Mouse (Mus musculus) heart, postnatal 14 days (tissue): Measurements from ENCODE around the gene Slc15a4. TPM values are rescaled to one million over a fixed set of nuclear protein-coding genes. Genes with fewer than 3 reads are reported as not detected.

ENCODE experiments used
- DNase-seq, 2 experiments: peaks; one replicate each; pipeline ENCODE4 v3.0.0; 2021 to 2022
- intact Hi-C: fragments of 180-260 bp; cut with DNase I; formaldehyde crosslinking; loops from one replicate; pipeline ENCODE4 v1.15.1; 2025
- long read RNA-seq, 2 experiments: library from polyadenylated mRNA; stranded (forward); transcript quantifications; one replicate each; pipeline ENCODE4 v2.0.0; 2021
- total RNA-seq, 2 experiments: library from RNA; stranded (reverse); gene quantifications; 2 replicates each; pipeline ENCODE4 v1.2.3; 2021

Gene Slc15a4
- total RNA-seq, result 10 to 100 TPM; 11.1 to 15.5 TPM
- long read RNA-seq, experiment 1, transcript Slc15a4-201 (8 exons, 2,732 nt), result major isoform, 25 of 30 reads
- long read RNA-seq, experiment 1, partial matches to known transcripts, result 0 of 30 reads
- long read RNA-seq, experiment 1, other reads (novel, unspliced or antisense), result 5 of 30 reads
- long read RNA-seq, experiment 2, transcript Slc15a4-201 (8 exons, 2,732 nt), result major isoform, 18 of 24 reads
- long read RNA-seq, experiment 2, partial matches to known transcripts, result 0 of 24 reads
- long read RNA-seq, experiment 2, other reads (novel, unspliced or antisense), result 5 of 24 reads

GRCm38 (mm10) chr5:127632167-127633145 lies at the start of gene Slc15a4, which contains the start of gene Glt1d1:
Slc15a4 (minus strand) TSS chr5:127632897.
Glt1d1 (plus strand) TSS chr5:127632262.
- intact Hi-C loops, result no loop called here
- DNase-seq, result no peak

GRCm38 (mm10) chr5:127678501-127678900 lies 45.8 kb upstream of the Slc15a4 start:
- intact Hi-C loops, result no loop called here
- DNase-seq, result no peak

GRCm38 (mm10) chr5:127677561-127677960 lies 44.9 kb upstream of the Slc15a4 start:
- DNase-seq, result no peak
- intact Hi-C loops, result no loop called here

GRCm38 (mm10) chr5:127673913-127674312 lies 41.2 kb upstream of the Slc15a4 start:
- intact Hi-C loops, result no loop called here

GRCm38 (mm10) chr5:127660979-127661378 lies 28.3 kb upstream of the Slc15a4 start:
- intact Hi-C loops, result no loop called here
- no peak for DNase-seq

More at GRCm38 (mm10) chr5:127673913-127674312, 41.2 kb upstream of the Slc15a4 start:
- DNase-seq, result no peak

GRCm38 (mm10) chr5:127660267-127660666 lies 27.6 kb upstream of the Slc15a4 start:
- no peak for DNase-seq
- intact Hi-C loops, result no loop called here

GRCm38 (mm10) chr5:127659312-127659711 lies 26.6 kb upstream of the Slc15a4 start:
- DNase-seq, result no peak
- intact Hi-C loops, result no loop called here

GRCm38 (mm10) chr5:127658257-127658656 lies 25.6 kb upstream of the Slc15a4 start:
- no peak for DNase-seq
- intact Hi-C loops, result no loop called here

GRCm38 (mm10) chr5:127649077-127649476 lies 16.4 kb upstream of the Slc15a4 start:
- peak in 1 of 2 experiments; percentile 15 for DNase-seq

GRCm38 (mm10) chr5:127648046-127648445 lies 15.3 kb upstream of the Slc15a4 start:
- peak in 1 of 2 experiments; percentile 5 for DNase-seq
- intact Hi-C loops, result no loop called here

More at GRCm38 (mm10) chr5:127649077-127649476, 16.4 kb upstream of the Slc15a4 start:
- intact Hi-C loops, result no loop called here

GRCm38 (mm10) chr5:127641185-127641958 lies 8.7 kb upstream of the Slc15a4 start:
- DNase-seq, result no peak
- intact Hi-C loops, result no loop called here

GRCm38 (mm10) chr5:127640359-127640758 lies 7.7 kb upstream of the Slc15a4 start:
- no peak for DNase-seq
- intact Hi-C loops, result no loop called here

- DNase-seq, result no peak
- intact Hi-C loops, result no loop called here
Observed at GRCm38 (mm10) chr5:127639635-127640034, 6.9 kb upstream of the Slc15a4 start.

GRCm38 (mm10) chr5:127639067-127639605 lies 6.4 kb upstream of the Slc15a4 start:
- no peak for DNase-seq
- intact Hi-C loops, result no loop called here

GRCm38 (mm10) chr5:127638177-127638576 lies 5.5 kb upstream of the Slc15a4 start:
- DNase-seq, result no peak
- intact Hi-C loops, result no loop called here

GRCm38 (mm10) chr5:127637622-127638021 lies 4.9 kb upstream of the Slc15a4 start:
- intact Hi-C loops, result no loop called here
- no peak for DNase-seq

GRCm38 (mm10) chr5:127633666-127634065 lies 969 bp upstream of the Slc15a4 start:
- DNase-seq, result no peak
- intact Hi-C loops, result no loop called here

- no peak for DNase-seq
- intact Hi-C loops, result no loop called here
Observed at GRCm38 (mm10) chr5:127633188-127633587, 491 bp upstream of the Slc15a4 start.

- DNase-seq, result no peak
- intact Hi-C loops, result no loop called here
Observed at GRCm38 (mm10) chr5:127631671-127632070, 1.0 kb downstream of the Slc15a4 start.

- no peak for DNase-seq
- intact Hi-C loops, result no loop called here
Observed at GRCm38 (mm10) chr5:127627242-127627641, 5.5 kb downstream of the Slc15a4 start.
